Mouse (Mus musculus) cerebellum, adult 2 months (tissue): ENCODE data around the gene Gm45711. TPM values are rescaled to one million over a fixed set of nuclear protein-coding genes. Genes with fewer than 3 reads are reported as not detected.
A peak's percentile ranks its signal among the peaks of the same experiment; 100 is the strongest.

Experiments used
- DNase-seq, 2 experiments: peaks; one replicate each; pipeline ENCODE4 v3.0.0; 2021
- H3K27ac ChIP-seq: fragments of 200-500 bp; 2 replicates; pipeline ENCODE4 v1.5.1; 2012; ENCODE audit warnings: low read length, control low read depth, inconsistent platforms; ENCODE audit not compliant: insufficient read depth
- H3K27me3 ChIP-seq: fragments of 200-500 bp; 2 replicates; pipeline ENCODE4 v1.6.1; 2012; ENCODE audit warnings: inconsistent platforms, mild to moderate bottlenecking, low read length, moderate library complexity; ENCODE audit not compliant: control insufficient read depth, insufficient read depth
- H3K4me1 ChIP-seq: fragments of 200-500 bp; 2 replicates; pipeline ENCODE4 v1.6.1; 2011; ENCODE audit warnings: low read length; ENCODE audit not compliant: control insufficient read depth, insufficient read depth
- H3K4me3 ChIP-seq: fragments of 200-500 bp; replicated peaks from 2 replicates; pipeline ENCODE3; 2011; ENCODE audit warnings: mild to moderate bottlenecking, low read depth, low read length, control low read depth; ENCODE audit not compliant: insufficient read depth
- CTCF ChIP-seq: fragments of 200-500 bp; IDR thresholded peaks from 2 replicates; pipeline ENCODE4 v1.5.1; 2011; ENCODE audit warnings: low read depth, mild to moderate bottlenecking, control low read depth, low read length, moderate library complexity, borderline replicate concordance; ENCODE audit not compliant: insufficient read depth
- POLR2A ChIP-seq: fragments of 200-500 bp; IDR thresholded peaks from 2 replicates; pipeline ENCODE4 v1.6.1; 2011; ENCODE audit warnings: low read length, control low read depth, borderline replicate concordance; ENCODE audit not compliant: insufficient read depth
- WGBS: fragments of 180-500 bp; shearing (Covaris S2); methylation state at CpG from one replicate; pipeline ENCODE4 v1.1.7; 2018; 5-methylcytosine and 5-hydroxymethylcytosine counted together
- polyA plus RNA-seq: library from polyadenylated mRNA; depleted of rRNA; stranded (reverse); fragments of >200 nt; gene quantifications from 2 replicates; pipeline ENCODE4 v1.2.3, GENCODE M21; 2012

Gene Gm45711
- polyA plus RNA-seq, 1 experiment = not detected

- H3K27me3 ChIP-seq = no peaks in the 10 kb centered on the region
- peak; percentile 85 to 93 for DNase-seq
- H3K4me1 ChIP-seq = peaks cover 8% of the 10 kb centered on the region; the same call in 1 of the 2 replicates
- TF ChIP-seq CTCF (peak; percentile 100), POLR2A (no peak)
- 10% methylated on average over 7 of the region's 7 CpGs for WGBS
- H3K27ac ChIP-seq = no peak overlapping the region
- H3K4me3 ChIP-seq = no peak overlapping the region
Measured at GRCm38 (mm10) chr8:104343957-104344356, 34.1 kb upstream of the Gm45711 start.

- H3K27me3 ChIP-seq = no peaks in the 10 kb centered on the region
- no peak for TF ChIP-seq CTCF
- no peak for TF ChIP-seq POLR2A
- WGBS = 93% methylated on average over 5 of the region's 5 CpGs
- H3K4me3 ChIP-seq = no peak overlapping the region
- no peak for DNase-seq
- peaks cover 8% of the 10 kb centered on the region; the same call in 1 of the 2 replicates for H3K4me1 ChIP-seq
- H3K27ac ChIP-seq = no peak overlapping the region
Measured at GRCm38 (mm10) chr8:104342426-104342825, 32.5 kb upstream of the Gm45711 start.

- Histone ChIP-seq H3K27me3 (no peaks in the 10 kb centered on the region), H3K27ac (no peak overlapping the region)
- WGBS = 54% methylated on average over 6 of the region's 6 CpGs
Measured at GRCm38 (mm10) chr8:104341678-104342077, 31.8 kb upstream of the Gm45711 start.

GRCm38 (mm10) chr8:104341106-104341561, 31.3 kb upstream of the Gm45711 start:
- H3K27me3 ChIP-seq = no peaks in the 10 kb centered on the region
- TF ChIP-seq CTCF (no peak), POLR2A (no peak)
- H3K27ac ChIP-seq = no peak overlapping the region
- 3% methylated on average over 24 of the region's 24 CpGs for WGBS
- peak in 1 of 2 experiments; percentile 24 for DNase-seq
- H3K4me1 ChIP-seq = peaks cover 8% of the 10 kb centered on the region; the same call in 1 of the 2 replicates
- H3K4me3 ChIP-seq = peak overlapping the region; percentile 61

More at GRCm38 (mm10) chr8:104341678-104342077, 31.8 kb upstream of the Gm45711 start:
- no peak for DNase-seq
- Histone ChIP-seq H3K4me1 (peaks cover 8% of the 10 kb centered on the region; the same call in 1 of the 2 replicates), H3K4me3 (no peak overlapping the region)
- TF ChIP-seq POLR2A (no peak), CTCF (no peak)

DNA sequence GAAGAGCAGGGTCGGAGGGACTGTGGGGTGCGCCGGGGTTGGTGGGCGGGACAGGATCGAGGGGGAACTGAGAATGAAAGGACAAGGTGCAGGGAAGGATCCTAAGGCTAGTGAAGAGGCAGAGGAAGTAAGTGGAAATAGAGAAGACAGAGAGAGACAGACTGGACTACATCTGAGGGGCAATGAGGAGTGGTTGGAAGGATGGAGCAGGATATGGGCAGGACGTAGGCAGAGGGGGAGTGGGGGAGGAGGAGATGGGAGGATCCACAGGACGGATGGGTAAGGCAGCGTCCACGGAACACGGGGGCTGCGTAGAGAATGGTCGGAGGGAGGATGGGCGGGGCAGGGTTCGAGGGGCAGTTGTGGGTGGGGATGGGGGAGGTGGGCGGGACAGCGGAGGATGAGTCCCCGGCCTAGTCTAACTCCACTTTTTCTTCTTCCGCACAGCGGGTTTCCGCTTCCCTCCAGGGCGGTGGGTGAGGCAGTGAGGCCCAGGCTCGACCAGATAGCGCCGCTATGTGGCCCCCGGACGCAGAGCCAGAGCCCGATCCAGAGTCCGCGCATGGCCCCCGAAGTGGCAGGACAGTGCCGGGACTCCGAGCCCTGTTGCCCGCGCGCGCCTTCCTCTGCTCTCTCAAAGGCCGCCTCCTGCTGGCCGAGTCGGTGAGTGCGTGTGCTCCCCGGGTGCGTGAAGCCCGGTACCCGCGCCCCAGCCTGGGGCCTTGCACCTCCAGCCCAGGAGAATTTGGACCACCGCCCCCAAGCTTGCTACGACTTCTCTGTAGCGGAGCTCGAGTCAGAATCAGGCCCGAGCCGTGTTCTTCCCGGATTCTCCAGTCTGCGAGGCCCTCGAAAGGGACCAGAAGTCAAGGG, 30.6 kb upstream of the Gm45711 start:
- H3K27ac ChIP-seq = no peak overlapping the region
- H3K4me1 ChIP-seq = peaks cover 8% of the 10 kb centered on the region; the same call in 1 of the 2 replicates
- peak overlapping the region; percentile 61 for H3K4me3 ChIP-seq
- H3K27me3 ChIP-seq = no peaks in the 10 kb centered on the region
- TF ChIP-seq CTCF (0 out of 2 replicates have a peak, but pooled peaks have one; percentile 11), POLR2A (no peak)
- WGBS = under 1% methylated on average over 53 of the region's 54 CpGs
- peak; percentile 52 to 55 for DNase-seq

GRCm38 (mm10) chr8:104339983-104340232, 30.0 kb upstream of the Gm45711 start:
- Histone ChIP-seq H3K4me1 (peaks cover 8% of the 10 kb centered on the region; the same call in 1 of the 2 replicates), H3K27ac (no peak overlapping the region), H3K27me3 (no peaks in the 10 kb centered on the region), H3K4me3 (peak overlapping the region; percentile 61)
- WGBS = 8% methylated on average over 6 of the region's 6 CpGs
- TF ChIP-seq POLR2A (no peak), CTCF (no peak)
- no peak for DNase-seq

- no peak within 1 kb of the TSS for H3K27ac ChIP-seq
- H3K27me3 ChIP-seq = no peaks in the 10 kb centered on the region
- H3K4me1 ChIP-seq = peaks cover 8% of the 10 kb centered on the region; the same call in 1 of the 2 replicates
- peak in 1 of 2 experiments; percentile 27 for DNase-seq
- TF ChIP-seq CTCF (no peak), POLR2A (no peak)
- H3K4me3 ChIP-seq = peak within 1 kb of the TSS; percentile 61
- WGBS = 36% methylated on average over 17 of the region's 18 CpGs
Measured at GRCm38 (mm10) chr8:104339229-104339982, 29.5 kb upstream of the Gm45711 start, which contains the start of gene Cmtm3. Cmtm3 (plus strand) TSS chr8:104339410.

- Histone ChIP-seq H3K27ac (no peak overlapping the region), H3K4me1 (0 out of 2 replicates have a peak, but pooled peaks cover 8% of the 10 kb centered on the region), H3K4me3 (no peak overlapping the region), H3K27me3 (no peaks in the 10 kb centered on the region)
- 72% methylated on average over 3 of the region's 3 CpGs for WGBS
- DNase-seq = no peak
- TF ChIP-seq CTCF = no peak
- TF ChIP-seq POLR2A = no peak
Measured at GRCm38 (mm10) chr8:104337890-104338289, 28.0 kb upstream of the Gm45711 start.
